In genomic region chr12:109528263-109528545, GRCm38 (mm10) we compare ENCODE assay signal across 9 mouse cellular contexts.
A peak's percentile ranks its signal among the peaks of the same experiment; 100 is the strongest.
DNase-seq lines count a peak whose midpoint lies in the region; ATAC-seq and TF ChIP-seq lines count a peak whose summit lies in the region.
"Had no signal": no experiment of that assay in that cellular context is flagged by ENCODE, and none has a peak within 500 bp of the region (broad histone marks: within the 10 kb centered on the region; RNA-seq: fewer than 3 reads in every experiment).

No protein-coding gene starts in this region.

- ATAC-seq in embryonic facial prominence, embryonic 14.5 days (ENCODE audit: low read depth) = no peak
- no peak for ATAC-seq in intestine, embryonic 15.5 days
- ATAC-seq in midbrain, embryonic 11.5 days (ENCODE audit: low FRiP score) = no peak

- no peaks in the 10 kb centered on the region for H3K27me3 ChIP-seq in kidney, adult 2 months (replicated peaks; ENCODE audit: control insufficient read depth, insufficient read depth, low read length)
- no peaks in the 10 kb centered on the region for H3K27me3 ChIP-seq in embryonic facial prominence, embryonic 14.5 days (replicated peaks; ENCODE audit: control insufficient read depth, insufficient read depth, low read length)
- H3K27me3 ChIP-seq in intestine, embryonic 15.5 days (replicated peaks) = no peaks in the 10 kb centered on the region
- H3K27me3 ChIP-seq in midbrain, embryonic 11.5 days (ENCODE audit: control insufficient read depth, insufficient read depth, low read length) = 0 out of 2 replicates have a peak, but pooled peaks cover 2% of the 10 kb centered on the region

- no peaks in the 10 kb centered on the region for H3K36me3 ChIP-seq in kidney, adult 2 months (ENCODE audit: control insufficient read depth, insufficient read depth, low read length)
- no peaks in the 10 kb centered on the region for H3K36me3 ChIP-seq in embryonic facial prominence, embryonic 14.5 days (ENCODE audit: control insufficient read depth, insufficient read depth, low read length)
- no peaks in the 10 kb centered on the region for H3K36me3 ChIP-seq in intestine, embryonic 15.5 days
- H3K36me3 ChIP-seq in midbrain, embryonic 11.5 days (ENCODE audit: control insufficient read depth, insufficient read depth, low read length) = no peaks in the 10 kb centered on the region

- H3K4me1 ChIP-seq in kidney, adult 2 months (ENCODE audit: control insufficient read depth, insufficient read depth, low read length) = no peaks in the 10 kb centered on the region
- H3K4me1 ChIP-seq in embryonic facial prominence, embryonic 14.5 days (ENCODE audit: control insufficient read depth, insufficient read depth, low read length) = peaks cover 21% of the 10 kb centered on the region
- H3K4me1 ChIP-seq in intestine, embryonic 15.5 days (replicated peaks) = peaks cover 23% of the 10 kb centered on the region
- peaks cover 10% of the 10 kb centered on the region for H3K4me1 ChIP-seq in midbrain, embryonic 11.5 days (ENCODE audit: control insufficient read depth, insufficient read depth, low read length)

- peak overlapping the region; percentile 45; the same call in 1 of the 2 replicates for H3K9ac ChIP-seq in embryonic facial prominence, embryonic 14.5 days (ENCODE audit: low read depth, low read length)
- H3K9ac ChIP-seq in intestine, embryonic 15.5 days = 0 out of 2 replicates have a peak overlapping the region, but pooled peaks have one; percentile 1
- H3K9ac ChIP-seq in midbrain, embryonic 11.5 days (ENCODE audit: low read length) = no peak overlapping the region

- no peak for TF ChIP-seq POLR2A in kidney, adult 2 months (IDR thresholded peaks at IDR 0.05; ENCODE audit: low read depth, low read length)

- peaks cover 51% of the 10 kb centered on the region for H3K9me3 ChIP-seq in embryonic facial prominence, embryonic 14.5 days (ENCODE audit: control insufficient read depth, low read length)
- H3K9me3 ChIP-seq in intestine, embryonic 15.5 days = no peaks in the 10 kb centered on the region
- H3K9me3 ChIP-seq in midbrain, embryonic 11.5 days (ENCODE audit: control insufficient read depth, low read length) = peaks cover 29% of the 10 kb centered on the region

- H3K27ac ChIP-seq in kidney, adult 2 months (ENCODE audit: insufficient read depth, low read depth, low read length) = no peak overlapping the region
- no peak overlapping the region for H3K27ac ChIP-seq in embryonic facial prominence, embryonic 14.5 days (replicated peaks; ENCODE audit: low read depth, low read length)
- H3K27ac ChIP-seq in intestine, embryonic 15.5 days = no peak overlapping the region
- H3K27ac ChIP-seq in midbrain, embryonic 11.5 days (ENCODE audit: low read depth, low read length) = no peak overlapping the region
- H3K27ac ChIP-seq: macrophage had no signal

- no peak overlapping the region for H3K4me3 ChIP-seq in kidney, adult 2 months (ENCODE audit: insufficient read depth, low read depth, low read length)
- H3K4me3 ChIP-seq in embryonic facial prominence, embryonic 14.5 days (ENCODE audit: low read depth, low read length) = peak overlapping the region; percentile 28
- peak overlapping the region; percentile 18 for H3K4me3 ChIP-seq in intestine, embryonic 15.5 days (replicated peaks)
- peak overlapping the region; percentile 15 for H3K4me3 ChIP-seq in midbrain, embryonic 11.5 days (ENCODE audit: low read depth, low read length)

- TF ChIP-seq CTCF in kidney, adult 2 months (conservative IDR thresholded peaks at IDR 0.05; ENCODE audit: insufficient read depth, insufficient read length, low read depth, low read length) = no peak

- WGBS in kidney, adult 2 months = 62% methylated on average over 27 of the region's 27 CpGs
- WGBS in embryonic facial prominence, embryonic 14.5 days = 63% methylated on average over 27 of the region's 27 CpGs
- 58% methylated on average over 27 of the region's 27 CpGs for WGBS in intestine, embryonic 15.5 days
- 39% methylated on average over 27 of the region's 27 CpGs for WGBS in midbrain, embryonic 11.5 days

- peak; percentile 9 for DNase-seq in kidney, adult 2 months
- no peak for DNase-seq in kidney, adult 18-20 months
- no peak for DNase-seq in embryonic facial prominence, embryonic 14.5 days (ENCODE audit: low spot score)
- no peak for DNase-seq in midbrain, embryonic 11.5 days (ENCODE audit: low spot score, missing footprints)
- no peak for DNase-seq in embryo, embryonic 11 days
- DNase-seq in right cerebral cortex, postnatal 14 days = no peak
- no peak for DNase-seq in urinary bladder, postnatal 4 days (ENCODE audit: low spot score in 2 of 2)

- peak overlapping the region; percentile 53 for H3K4me2 ChIP-seq in embryonic facial prominence, embryonic 14.5 days (ENCODE audit: low read depth, low read length)
- H3K4me2 ChIP-seq in intestine, embryonic 15.5 days (replicated peaks) = peak overlapping the region; percentile 56
- peak overlapping the region; percentile 40 for H3K4me2 ChIP-seq in midbrain, embryonic 11.5 days
